Mouse (Mus musculus) kidney, adult 2 months (tissue): ENCODE measurements around the gene Efemp2. TPM values are rescaled to one million over a fixed set of nuclear protein-coding genes. Genes with fewer than 3 reads are reported as not detected.

Experiments
- DNase-seq: peaks from one replicate; pipeline ENCODE4 v3.0.0; 2021
- H3K27ac ChIP-seq: fragments of 200-500 bp; 2 replicates; pipeline ENCODE4 v1.5.1; 2012; ENCODE audit warnings: low read depth, low read length, control low read depth, inconsistent platforms; ENCODE audit not compliant: insufficient read depth
- H3K27me3 ChIP-seq: fragments of 200-500 bp; replicated peaks from 2 replicates; pipeline ENCODE4 v1.6.1; 2012; ENCODE audit warnings: mild to moderate bottlenecking, moderate library complexity, low read length, inconsistent platforms; ENCODE audit not compliant: control insufficient read depth, insufficient read depth
- H3K36me3 ChIP-seq: fragments of 200-500 bp; 2 replicates; pipeline ENCODE4 v1.6.1; 2012; ENCODE audit warnings: mild to moderate bottlenecking, moderate library complexity, low read length, inconsistent platforms; ENCODE audit not compliant: control insufficient read depth, insufficient read depth
- H3K4me1 ChIP-seq: fragments of 200-500 bp; 2 replicates; pipeline ENCODE4 v1.6.1; 2011; ENCODE audit warnings: low read length; ENCODE audit not compliant: control insufficient read depth, insufficient read depth
- H3K4me3 ChIP-seq: fragments of 200-500 bp; 2 replicates; pipeline ENCODE4 v1.5.1; 2011; ENCODE audit warnings: mild to moderate bottlenecking, low read depth, low read length, control low read depth; ENCODE audit not compliant: insufficient read depth
- CTCF ChIP-seq: fragments of 200-500 bp; conservative IDR thresholded peaks from 2 replicates; pipeline ENCODE4 v1.5.1; 2011; ENCODE audit warnings: low read depth, mild to moderate bottlenecking, control low read depth, low read length, moderate library complexity, mixed read lengths; ENCODE audit not compliant: insufficient read depth, insufficient read length
- POLR2A ChIP-seq: fragments of 200-500 bp; IDR thresholded peaks from one replicate; pipeline ENCODE4 v1.6.1; 2011; ENCODE audit warnings: low read depth, low read length, control low read depth
- WGBS: fragments of 180-500 bp; shearing (Covaris S2); methylation state at CpG from one replicate; pipeline ENCODE4 v1.1.7; 2018; 5-methylcytosine and 5-hydroxymethylcytosine counted together
- polyA plus RNA-seq: library from polyadenylated mRNA; depleted of rRNA; stranded (reverse); fragments of >200 nt; gene quantifications from 2 replicates; pipeline ENCODE4 v1.2.3, GENCODE M21; 2012; rRNA removed

Efemp2 gene
- polyA plus RNA-seq, 1 experiment, result 43.6 TPM

DNA sequence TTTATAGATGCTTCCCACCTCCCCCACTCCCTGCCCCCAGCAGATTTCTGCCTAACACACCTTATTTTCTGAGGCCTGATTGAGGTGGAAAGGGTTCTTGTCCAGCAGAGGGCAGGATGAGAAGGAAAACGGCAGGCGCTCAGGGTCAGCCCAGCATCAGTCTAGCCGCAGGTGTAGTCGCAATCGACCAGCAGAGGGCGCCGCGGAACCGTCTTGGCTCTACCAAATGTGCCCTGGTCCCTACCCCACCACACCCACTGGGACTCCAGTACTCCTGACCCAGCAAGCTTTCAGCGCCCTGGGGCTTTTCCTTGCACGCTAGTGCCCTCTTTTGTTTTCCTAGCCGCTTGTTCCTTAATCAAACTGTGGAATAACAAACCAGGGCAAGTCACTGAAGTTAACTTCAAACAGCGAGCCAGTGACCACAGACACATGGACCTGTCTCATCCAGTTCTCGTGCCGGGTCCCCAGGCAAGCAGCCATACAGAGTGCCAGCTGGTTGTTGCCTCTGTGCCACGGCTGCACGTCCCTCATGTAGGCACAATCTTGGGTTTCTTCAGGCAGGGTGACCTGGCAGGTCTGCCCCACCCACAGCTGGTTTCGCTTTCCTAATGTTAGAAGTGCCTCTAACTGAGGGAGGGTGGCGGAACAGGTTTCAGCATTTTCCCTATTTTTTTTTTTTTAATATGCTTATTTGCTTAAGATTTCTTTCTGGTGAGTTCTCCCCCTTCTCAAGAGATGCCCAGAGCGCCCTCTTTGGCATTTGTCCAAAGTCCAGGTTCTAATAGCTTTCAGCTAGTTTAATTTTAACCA is 55.8 kb downstream of the Efemp2 start:
- Histone ChIP-seq H3K4me1 (peaks cover 11% of the 10 kb centered on the region), H3K27me3 (no peaks in the 10 kb centered on the region), H3K27ac (peak overlapping the region; percentile 73), H3K4me3 (peak overlapping the region; percentile 35), H3K36me3 (no peaks in the 10 kb centered on the region)
- TF ChIP-seq CTCF, result peak; percentile 98
- no peak for TF ChIP-seq POLR2A
- WGBS, result 4% methylated on average over 20 of the region's 20 CpGs
- peak; percentile 99 for DNase-seq

- DNase-seq, result no peak
- WGBS, result 32% methylated on average over 7 of the region's 7 CpGs
- H3K27me3 ChIP-seq, result no peaks in the 10 kb centered on the region
- no peaks in the 10 kb centered on the region for H3K36me3 ChIP-seq
- H3K4me1 ChIP-seq, result peaks cover 11% of the 10 kb centered on the region
- no peak overlapping the region for H3K4me3 ChIP-seq
- TF ChIP-seq POLR2A, result no peak
- H3K27ac ChIP-seq, result peak overlapping the region; percentile 58
Measured at GRCm38 (mm10) chr19:5530138-5530524, 56.4 kb downstream of the Efemp2 start.

Other genes starting within 250 kb of the Efemp2 start
- 14.3 and 16.1 TPM in 2 replicates for gene Pacs1, start 200.8 kb upstream of the Efemp2 start, polyA plus RNA-seq
- 95.8 and 109 TPM in 2 replicates for gene Sf3b2, start 178.5 kb upstream of the Efemp2 start, polyA plus RNA-seq
- 0.28 and 0.43 TPM in 2 replicates for gene Gal3st3, start 175.6 kb upstream of the Efemp2 start, polyA plus RNA-seq
- 0.08 TPM in 1 of 2 replicates, not detected in the other for gene Catsper1, start 138.2 kb upstream of the Efemp2 start, polyA plus RNA-seq
- gene Cst6, start 124.4 kb upstream of the Efemp2 start, polyA plus RNA-seq, result 0.52 and 1.5 TPM in 2 replicates
- 17.8 and 22.0 TPM in 2 replicates for gene Eif1ad, start 107.2 kb upstream of the Efemp2 start, polyA plus RNA-seq
- gene Banf1, start 106.8 kb upstream of the Efemp2 start, polyA plus RNA-seq, result 106 and 146 TPM in 2 replicates
- gene Sart1, start 85.3 kb upstream of the Efemp2 start, polyA plus RNA-seq, result 20.2 and 27.4 TPM in 2 replicates
- gene Tsga10ip, start 71.4 kb upstream of the Efemp2 start, polyA plus RNA-seq, result 0.06 and 0.27 TPM in 2 replicates
- gene Drap1, start 49.0 kb upstream of the Efemp2 start, polyA plus RNA-seq, result 124 and 150 TPM in 2 replicates
- gene AI837181, start 48.8 kb upstream of the Efemp2 start, polyA plus RNA-seq, result 71.4 and 78.4 TPM in 2 replicates
- gene Fosl1, start 26.4 kb upstream of the Efemp2 start, polyA plus RNA-seq, result 0.07 and 0.27 TPM in 2 replicates
- gene Ccdc85b, start 16.1 kb upstream of the Efemp2 start, polyA plus RNA-seq, result 5.0 and 5.8 TPM in 2 replicates
- gene Fibp, start 13.3 kb upstream of the Efemp2 start, polyA plus RNA-seq, result 99.5 and 117 TPM in 2 replicates
- gene Ctsw, start 5.4 kb upstream of the Efemp2 start, polyA plus RNA-seq, result 1.1 and 4.7 TPM in 2 replicates
- gene Mus81, start 14.4 kb downstream of the Efemp2 start, polyA plus RNA-seq, result 29.8 and 35.1 TPM in 2 replicates
- 395 and 413 TPM in 2 replicates for gene Cfl1, start 16.5 kb downstream of the Efemp2 start, polyA plus RNA-seq
- 0.62 and 0.69 TPM in 2 replicates for gene 1700020D05Rik, start 29.8 kb downstream of the Efemp2 start, polyA plus RNA-seq
- 14.7 and 16.3 TPM in 2 replicates for gene Snx32, start 36.6 kb downstream of the Efemp2 start, polyA plus RNA-seq
- gene Ovol1, start 86.7 kb downstream of the Efemp2 start, polyA plus RNA-seq, result 9.0 and 10.4 TPM in 2 replicates
- 10.2 and 13.3 TPM in 2 replicates for gene Ap5b1, start 94.1 kb downstream of the Efemp2 start, polyA plus RNA-seq
- gene Rnaseh2c, start 127.9 kb downstream of the Efemp2 start, polyA plus RNA-seq, result 55.1 and 62.3 TPM in 2 replicates
- 60.3 and 67.4 TPM in 2 replicates for gene Kat5, start 136.3 kb downstream of the Efemp2 start, polyA plus RNA-seq
- 58.2 and 59.9 TPM in 2 replicates for gene Rela, start 163.5 kb downstream of the Efemp2 start, polyA plus RNA-seq
- gene Sipa1, start 189.8 kb downstream of the Efemp2 start, polyA plus RNA-seq, result 35.4 and 36.9 TPM in 2 replicates
- gene Map3k11, start 214.8 kb downstream of the Efemp2 start, polyA plus RNA-seq, result 72.2 and 83.9 TPM in 2 replicates
- 88.8 and 108 TPM in 2 replicates for gene Pcnx3, start 215.0 kb downstream of the Efemp2 start, polyA plus RNA-seq
- gene Kcnk7, start 230.4 kb downstream of the Efemp2 start, polyA plus RNA-seq, result 0.08 and 0.13 TPM in 2 replicates